Mouse (Mus musculus) macrophage (primary cell): ENCODE data around the gene Tmem116. TPM values are rescaled to one million over a fixed set of nuclear protein-coding genes. Genes with fewer than 3 reads are reported as not detected.
"Not testable (repeated sequence)": the region's sequence is repeated elsewhere in the genome, so short reads cannot be mapped to it uniquely, and the experiment has no call there.

Experiments used
- H3K27ac ChIP-seq: fragments of 350-480 bp; formaldehyde crosslinking; 2 replicates; pipeline ENCODE4 v1.9.0; 2021
- H3K36me3 ChIP-seq: fragments of 350-480 bp; formaldehyde crosslinking; 2 replicates; pipeline ENCODE4 v1.9.0; 2021; ENCODE audit errors: inconsistent target
- H3K4me3 ChIP-seq: fragments of 350-480 bp; formaldehyde crosslinking; 2 replicates; pipeline ENCODE4 v1.9.0; 2021; ENCODE audit errors: inconsistent target
- H3K79me2 ChIP-seq: fragments of 350-480 bp; formaldehyde crosslinking; 2 replicates; pipeline ENCODE4 v1.9.0; 2021; ENCODE audit errors: inconsistent target
- WGBS: methylation state at CpG from one replicate; pipeline ENCODE4 v1.1.7; 2026; ENCODE audit warnings: inconsistent platforms; ENCODE audit not compliant: missing documents; 5-methylcytosine and 5-hydroxymethylcytosine counted together
- polyA plus RNA-seq: library from polyadenylated mRNA; stranded (reverse); fragments of 250-400 nt; gene quantifications from 3 replicates; pipeline ENCODE4 v1.2.4, GENCODE M21; 2018; ENCODE audit warnings: inconsistent platforms

The Tmem116 gene
- polyA plus RNA-seq, 1 experiment from 2014 or later = 1.9 TPM

GRCm38 (mm10) chr5:121477680-121478079 lies 26.0 kb downstream of the Tmem116 start:
- H3K27ac ChIP-seq = no peak overlapping the region
- 33% methylated on average over 3 of the region's 3 CpGs for WGBS
- H3K36me3 ChIP-seq = no peaks in the 10 kb centered on the region
- H3K4me3 ChIP-seq = no peak overlapping the region
- no peaks in the 10 kb centered on the region for H3K79me2 ChIP-seq

- Histone ChIP-seq H3K27ac (no peak overlapping the region), H3K4me3 (no peak overlapping the region), H3K36me3 (no peaks in the 10 kb centered on the region), H3K79me2 (no peaks in the 10 kb centered on the region)
- 85% methylated on average over 5 of the region's 5 CpGs for WGBS
Measured at GRCm38 (mm10) chr5:121484801-121485200, 33.1 kb downstream of the Tmem116 start.

GRCm38 (mm10) chr5:121493305-121493704 lies 41.6 kb downstream of the Tmem116 start:
- no peak overlapping the region for H3K27ac ChIP-seq
- WGBS = 79% methylated on average over 8 of the region's 8 CpGs

GRCm38 (mm10) chr5:121500719-121501118 lies 49.0 kb downstream of the Tmem116 start:
- Histone ChIP-seq H3K27ac (0 out of 2 replicates have a peak overlapping the region, but pooled peaks have one; percentile 13), H3K4me3 (no peak overlapping the region)
- 21% methylated on average over 7 of the region's 7 CpGs for WGBS

More at GRCm38 (mm10) chr5:121493305-121493704, 41.6 kb downstream of the Tmem116 start:
- no peaks in the 10 kb centered on the region for H3K36me3 ChIP-seq
- H3K4me3 ChIP-seq = no peak overlapping the region
- no peaks in the 10 kb centered on the region for H3K79me2 ChIP-seq

GRCm38 (mm10) chr5:121501424-121501996 lies 49.8 kb downstream of the Tmem116 start:
- H3K79me2 ChIP-seq, H3K36me3 ChIP-seq: not testable (repeated sequence)
- Histone ChIP-seq H3K27ac (0 out of 2 replicates have a peak overlapping the region, but pooled peaks have one; percentile 13), H3K4me3 (peak overlapping the region; percentile 13; the same call in 1 of the 2 replicates)
- 11% methylated on average over 6 of the region's 17 CpGs for WGBS

More at GRCm38 (mm10) chr5:121500719-121501118, 49.0 kb downstream of the Tmem116 start:
- H3K36me3 ChIP-seq = no peaks in the 10 kb centered on the region
- no peaks in the 10 kb centered on the region for H3K79me2 ChIP-seq

- Histone ChIP-seq H3K36me3 (no peaks in the 10 kb centered on the region), H3K27ac (no peak within 1 kb of the TSS), H3K4me3 (no peak within 1 kb of the TSS), H3K79me2 (no peaks in the 10 kb centered on the region)
- 90% methylated on average over 3 of the region's 3 CpGs for WGBS
Measured at GRCm38 (mm10) chr5:121503231-121503630, 51.5 kb downstream of the Tmem116 start, which contains the start of gene Adam1b. TSS of gene Adam1b (minus strand) at chr5:121503435.

- no peaks in the 10 kb centered on the region for H3K36me3 ChIP-seq
- WGBS = 92% methylated on average over 1 of the region's 1 CpGs
- no peak overlapping the region for H3K27ac ChIP-seq
- H3K4me3 ChIP-seq = no peak overlapping the region
- no peaks in the 10 kb centered on the region for H3K79me2 ChIP-seq
Measured at GRCm38 (mm10) chr5:121506846-121507245, 55.2 kb downstream of the Tmem116 start.

GRCm38 (mm10) chr5:121510009-121510408 lies 58.3 kb downstream of the Tmem116 start:
- H3K36me3 ChIP-seq = no peaks in the 10 kb centered on the region
- no peaks in the 10 kb centered on the region for H3K79me2 ChIP-seq
- WGBS = 81% methylated on average over 7 of the region's 7 CpGs
- no peak overlapping the region for H3K27ac ChIP-seq
- H3K4me3 ChIP-seq = no peak overlapping the region

GRCm38 (mm10) chr5:121518983-121519382 lies 67.3 kb downstream of the Tmem116 start:
- H3K27ac ChIP-seq = no peak overlapping the region
- H3K4me3 ChIP-seq = no peak overlapping the region
- H3K36me3 ChIP-seq = peaks cover 18% of the 10 kb centered on the region; the same call in 1 of the 2 replicates
- 77% methylated on average over 9 of the region's 9 CpGs for WGBS
- H3K79me2 ChIP-seq = no peaks in the 10 kb centered on the region

GRCm38 (mm10) chr5:121519758-121520157 lies 68.1 kb downstream of the Tmem116 start:
- H3K27ac ChIP-seq, H3K79me2 ChIP-seq, H3K4me3 ChIP-seq: not testable (repeated sequence)
- WGBS = 57% methylated on average over 8 of the region's 17 CpGs
- H3K36me3 ChIP-seq = peaks cover 26% of the 10 kb centered on the region

- Histone ChIP-seq H3K27ac (no peak overlapping the region), H3K4me3 (no peak overlapping the region), H3K36me3 (peaks cover 80% of the 10 kb centered on the region), H3K79me2 (no peaks in the 10 kb centered on the region)
- WGBS = 95% methylated on average over 14 of the region's 14 CpGs
Measured at GRCm38 (mm10) chr5:121525774-121526450, 74.2 kb downstream of the Tmem116 start.

- 95% methylated on average over 7 of the region's 7 CpGs for WGBS
- Histone ChIP-seq H3K36me3 (peaks cover 81% of the 10 kb centered on the region), H3K27ac (no peak overlapping the region), H3K4me3 (no peak overlapping the region), H3K79me2 (no peaks in the 10 kb centered on the region)
Measured at GRCm38 (mm10) chr5:121526526-121526925, 74.8 kb downstream of the Tmem116 start.

GRCm38 (mm10) chr5:121526961-121527360 lies 75.3 kb downstream of the Tmem116 start:
- Histone ChIP-seq H3K36me3 (peaks cover 79% of the 10 kb centered on the region), H3K27ac (no peak overlapping the region), H3K79me2 (no peaks in the 10 kb centered on the region), H3K4me3 (no peak overlapping the region)
- 94% methylated on average over 8 of the region's 8 CpGs for WGBS

- H3K36me3 ChIP-seq = peaks cover 78% of the 10 kb centered on the region
- H3K79me2 ChIP-seq = peaks cover 42% of the 10 kb centered on the region
- H3K27ac ChIP-seq = no peak overlapping the region
- no peak overlapping the region for H3K4me3 ChIP-seq
- 83% methylated on average over 5 of the region's 5 CpGs for WGBS
Measured at GRCm38 (mm10) chr5:121534521-121534920, 82.8 kb downstream of the Tmem116 start.

- 79% methylated on average over 3 of the region's 3 CpGs for WGBS
- H3K27ac ChIP-seq = no peak overlapping the region
- H3K79me2 ChIP-seq = peaks cover 48% of the 10 kb centered on the region
- H3K4me3 ChIP-seq = no peak overlapping the region
- H3K36me3 ChIP-seq = peaks cover 73% of the 10 kb centered on the region
Measured at GRCm38 (mm10) chr5:121535116-121535515, 83.4 kb downstream of the Tmem116 start.
